Mouse (Mus musculus) brain, embryonic 14.5 days (tissue): ENCODE data around the gene Mkln1.

Source experiments
- CTCF ChIP-seq: fragments of 200-500 bp; IDR thresholded peaks from 2 replicates; pipeline ENCODE4 v1.5.1; 2012; ENCODE audit warnings: inconsistent platforms, mild to moderate bottlenecking, moderate library complexity, borderline replicate concordance; ENCODE audit not compliant: insufficient read depth, insufficient read length; ENCODE audit errors: extremely low read depth
- POLR2A ChIP-seq: fragments of 200-500 bp; IDR thresholded peaks from 2 replicates; pipeline ENCODE4 v1.6.1; 2012; ENCODE audit warnings: mild to moderate bottlenecking, inconsistent platforms, borderline replicate concordance; ENCODE audit not compliant: poor library complexity, insufficient read depth, insufficient read length, severe bottlenecking; ENCODE audit errors: extremely low read depth

- TF ChIP-seq CTCF (no peak), POLR2A (no peak)
These were observed 35.9 kb upstream of the Mkln1 start for GRCm38 (mm10) chr6:31362617-31363016.
